Mouse (Mus musculus): ENCODE data around the gene D630003M21Rik. TPM values are rescaled to one million over a fixed set of nuclear protein-coding genes. Genes with fewer than 3 reads are reported as not detected.

Gene D630003M21Rik
- total and polyA plus RNA-seq, 2 experiments = 0.46 to 0.69 TPM

- H3K27me3 ChIP-seq (ENCODE audit: control insufficient read depth, insufficient read depth, low read length) = no peaks in the 10 kb centered on the region
- H3K4me1 ChIP-seq (ENCODE audit: control insufficient read depth, insufficient read depth, low read length) = no peaks in the 10 kb centered on the region
- DNase-seq (ENCODE audit: extremely low read depth, low read depth, low spot score) = no peak
- no peak for TF ChIP-seq CTCF (IDR thresholded peaks at IDR 0.05; ENCODE audit: low read depth, low read length)
- no peak for TF ChIP-seq POLR2A (IDR thresholded peaks at IDR 0.05; ENCODE audit: extremely low read depth, insufficient read depth, low read length)
- H3K9ac ChIP-seq (ENCODE audit: low read depth, low read length) = no peak overlapping the region
- H3K27ac ChIP-seq (replicated peaks; ENCODE audit: insufficient read depth, low read depth, low read length) = no peak overlapping the region
- H3K36me3 ChIP-seq (ENCODE audit: control insufficient read depth, insufficient read depth, low read length) = no peaks in the 10 kb centered on the region
- WGBS = 87% methylated on average over 5 of the region's 5 CpGs
- no peak overlapping the region for H3K4me3 ChIP-seq (ENCODE audit: insufficient read depth, low read depth, low read length)
- no peaks in the 10 kb centered on the region for H3K79me2 ChIP-seq (ENCODE audit: control insufficient read depth, insufficient read depth, low read length)
Measured at GRCm38 (mm10) chr2:158253806-158254205, 24.8 kb upstream of the D630003M21Rik start.

- H3K36me3 ChIP-seq (ENCODE audit: control insufficient read depth, insufficient read depth, low read length) = no peaks in the 10 kb centered on the region
- H3K4me1 ChIP-seq (ENCODE audit: control insufficient read depth, insufficient read depth, low read length) = 0 out of 2 replicates have a peak, but pooled peaks cover 3% of the 10 kb centered on the region
- TF ChIP-seq CTCF (IDR thresholded peaks at IDR 0.05; ENCODE audit: low read depth, low read length) (no peak), POLR2A (IDR thresholded peaks at IDR 0.05; ENCODE audit: extremely low read depth, insufficient read depth, low read length) (no peak)
- WGBS = 94% methylated on average over 4 of the region's 4 CpGs
- no peak overlapping the region for H3K27ac ChIP-seq (replicated peaks; ENCODE audit: insufficient read depth, low read depth, low read length)
- no peaks in the 10 kb centered on the region for H3K27me3 ChIP-seq (ENCODE audit: control insufficient read depth, insufficient read depth, low read length)
- no peaks in the 10 kb centered on the region for H3K79me2 ChIP-seq (ENCODE audit: control insufficient read depth, insufficient read depth, low read length)
- no peak overlapping the region for H3K4me3 ChIP-seq (ENCODE audit: insufficient read depth, low read depth, low read length)
- DNase-seq (ENCODE audit: extremely low read depth, low read depth, low spot score) = no peak
- no peak overlapping the region for H3K9ac ChIP-seq (ENCODE audit: low read depth, low read length)
Measured at GRCm38 (mm10) chr2:158250558-158250957, 21.5 kb upstream of the D630003M21Rik start.

- TF ChIP-seq POLR2A (IDR thresholded peaks at IDR 0.05; ENCODE audit: extremely low read depth, insufficient read depth, low read length) (no peak), CTCF (IDR thresholded peaks at IDR 0.05; ENCODE audit: low read depth, low read length) (no peak)
- no peaks in the 10 kb centered on the region for H3K79me2 ChIP-seq (ENCODE audit: control insufficient read depth, insufficient read depth, low read length)
- DNase-seq (ENCODE audit: extremely low read depth, low read depth, low spot score) = peak; percentile 9
- H3K9ac ChIP-seq (ENCODE audit: low read depth, low read length) = no peak overlapping the region
- 16% methylated on average over 7 of the region's 7 CpGs for WGBS
- no peaks in the 10 kb centered on the region for H3K36me3 ChIP-seq (ENCODE audit: control insufficient read depth, insufficient read depth, low read length)
- H3K27ac ChIP-seq (replicated peaks; ENCODE audit: insufficient read depth, low read depth, low read length) = no peak overlapping the region
- no peak overlapping the region for H3K4me3 ChIP-seq (ENCODE audit: insufficient read depth, low read depth, low read length)
- H3K27me3 ChIP-seq (ENCODE audit: control insufficient read depth, insufficient read depth, low read length) = no peaks in the 10 kb centered on the region
- 0 out of 2 replicates have a peak, but pooled peaks cover 3% of the 10 kb centered on the region for H3K4me1 ChIP-seq (ENCODE audit: control insufficient read depth, insufficient read depth, low read length)
Measured at GRCm38 (mm10) chr2:158248318-158248717, 19.3 kb upstream of the D630003M21Rik start.

GRCm38 (mm10) chr2:158247852-158248251, 18.8 kb upstream of the D630003M21Rik start:
- DNase-seq (ENCODE audit: extremely low read depth, low read depth, low spot score) = no peak
- Histone ChIP-seq H3K4me1 (ENCODE audit: control insufficient read depth, insufficient read depth, low read length) (0 out of 2 replicates have a peak, but pooled peaks cover 3% of the 10 kb centered on the region), H3K27ac (replicated peaks; ENCODE audit: insufficient read depth, low read depth, low read length) (no peak overlapping the region), H3K79me2 (ENCODE audit: control insufficient read depth, insufficient read depth, low read length) (no peaks in the 10 kb centered on the region), H3K4me3 (ENCODE audit: insufficient read depth, low read depth, low read length) (no peak overlapping the region), H3K27me3 (ENCODE audit: control insufficient read depth, insufficient read depth, low read length) (no peaks in the 10 kb centered on the region), H3K36me3 (ENCODE audit: control insufficient read depth, insufficient read depth, low read length) (no peaks in the 10 kb centered on the region), H3K9ac (ENCODE audit: low read depth, low read length) (no peak overlapping the region)
- TF ChIP-seq POLR2A (IDR thresholded peaks at IDR 0.05; ENCODE audit: extremely low read depth, insufficient read depth, low read length) = no peak
- no peak for TF ChIP-seq CTCF (IDR thresholded peaks at IDR 0.05; ENCODE audit: low read depth, low read length)
- 42% methylated on average over 6 of the region's 6 CpGs for WGBS

- Histone ChIP-seq H3K4me1 (ENCODE audit: control insufficient read depth, insufficient read depth, low read length) (0 out of 2 replicates have a peak, but pooled peaks cover 3% of the 10 kb centered on the region), H3K9ac (ENCODE audit: low read depth, low read length) (no peak overlapping the region), H3K27ac (replicated peaks; ENCODE audit: insufficient read depth, low read depth, low read length) (no peak overlapping the region), H3K4me3 (ENCODE audit: insufficient read depth, low read depth, low read length) (no peak overlapping the region), H3K36me3 (ENCODE audit: control insufficient read depth, insufficient read depth, low read length) (no peaks in the 10 kb centered on the region), H3K79me2 (ENCODE audit: control insufficient read depth, insufficient read depth, low read length) (no peaks in the 10 kb centered on the region), H3K27me3 (ENCODE audit: control insufficient read depth, insufficient read depth, low read length) (no peaks in the 10 kb centered on the region)
- TF ChIP-seq POLR2A (IDR thresholded peaks at IDR 0.05; ENCODE audit: extremely low read depth, insufficient read depth, low read length) = no peak
- TF ChIP-seq CTCF (IDR thresholded peaks at IDR 0.05; ENCODE audit: low read depth, low read length) = no peak
- DNase-seq (ENCODE audit: extremely low read depth, low read depth, low spot score) = no peak
- WGBS = 87% methylated on average over 4 of the region's 4 CpGs
Measured at GRCm38 (mm10) chr2:158245072-158245817, 16.2 kb upstream of the D630003M21Rik start.
